Comparison of ENCODE assay signal across 21 mouse cellular contexts in the genomic region with DNA sequence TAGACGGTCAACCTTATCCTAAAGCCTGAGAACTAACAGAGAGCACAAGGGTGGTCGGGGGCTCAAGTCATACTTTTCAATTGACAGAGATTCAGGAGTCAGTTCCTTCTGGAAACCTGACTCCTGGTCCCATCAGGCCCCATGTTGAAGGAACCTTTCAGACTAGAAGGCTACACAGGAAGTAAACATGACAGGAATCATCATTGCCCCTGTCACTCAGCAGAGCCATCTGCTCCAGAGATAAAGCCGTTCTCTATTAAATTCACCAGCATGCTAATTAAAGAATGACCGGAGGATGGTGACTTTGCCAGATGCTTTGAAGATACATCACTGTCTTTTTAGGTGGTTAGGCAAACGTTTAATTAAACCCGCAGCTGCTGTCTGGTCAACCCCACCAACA. TPM values are rescaled to one million over a fixed set of nuclear protein-coding genes. Genes with fewer than 3 reads are reported as not detected.
DNase-seq lines count a peak whose midpoint lies in the region; ATAC-seq lines count a peak whose summit lies in the region.
"Had no signal": no experiment of that assay in that cellular context is flagged by ENCODE, and none has a peak within 500 bp of the region (broad histone marks: within the 10 kb centered on the region; RNA-seq: fewer than 3 reads in every experiment).

No protein-coding gene starts in this region.

- H3K4me1 ChIP-seq in midbrain, embryonic 14.5 days (ENCODE audit: control insufficient read depth, insufficient read depth, low read length) = no peaks in the 10 kb centered on the region
- H3K4me1 ChIP-seq in midbrain, embryonic 11.5 days (ENCODE audit: control insufficient read depth, insufficient read depth, low read length) = no peaks in the 10 kb centered on the region
- H3K4me1 ChIP-seq in hindbrain, embryonic 14.5 days (replicated peaks; ENCODE audit: control insufficient read depth, insufficient read depth, low read length) = no peaks in the 10 kb centered on the region
- H3K4me1 ChIP-seq: embryonic facial prominence, embryonic 13.5 days; forebrain, embryonic 12.5 days; heart, embryonic 10.5 days had no signal

- DNase-seq in heart, adult 11 months = peak; percentile 30
- DNase-seq in heart, postnatal 36 days = no peak
- DNase-seq in midbrain, embryonic 14.5 days = peak; percentile 21
- DNase-seq in midbrain, embryonic 11.5 days (ENCODE audit: low spot score, missing footprints) = no peak
- peak; percentile 33 for DNase-seq in hindbrain, embryonic 14.5 days (ENCODE audit: low spot score)
- DNase-seq in retina, embryonic 14.5 days (ENCODE audit: low spot score) = peak; percentile 35
- no peak for DNase-seq in urinary bladder, postnatal 10 days (ENCODE audit: low spot score)
- DNase-seq in gastrocnemius, postnatal 36 days = no peak
- DNase-seq: adrenal gland, adult 2 months; adrenal gland, postnatal 25 days; cerebellum, adult 18-20 months; forebrain, postnatal 0 days; gastrocnemius, adult 2 months; gastrocnemius, postnatal 25 days; heart, adult 18-20 months; heart, postnatal 10 days had no signal

- H3K9me3 ChIP-seq in midbrain, embryonic 14.5 days (ENCODE audit: control insufficient read depth, low read length) = no peaks in the 10 kb centered on the region
- H3K9me3 ChIP-seq in midbrain, embryonic 11.5 days (ENCODE audit: control insufficient read depth, low read length) = no peaks in the 10 kb centered on the region
- H3K9me3 ChIP-seq in hindbrain, embryonic 14.5 days (ENCODE audit: control insufficient read depth, low read length) = no peaks in the 10 kb centered on the region
- H3K9me3 ChIP-seq: embryonic facial prominence, embryonic 13.5 days; forebrain, embryonic 12.5 days; heart, embryonic 10.5 days had no signal

- H3K27me3 ChIP-seq in midbrain, embryonic 14.5 days (ENCODE audit: control insufficient read depth, insufficient read depth, low read length) = no peaks in the 10 kb centered on the region
- no peaks in the 10 kb centered on the region for H3K27me3 ChIP-seq in midbrain, embryonic 11.5 days (ENCODE audit: control insufficient read depth, insufficient read depth, low read length)
- no peaks in the 10 kb centered on the region for H3K27me3 ChIP-seq in hindbrain, embryonic 14.5 days (ENCODE audit: control insufficient read depth, insufficient read depth, low read length)
- H3K27me3 ChIP-seq: embryonic facial prominence, embryonic 13.5 days; forebrain, embryonic 12.5 days had no signal

- no peak overlapping the region for H3K4me3 ChIP-seq in midbrain, embryonic 14.5 days (replicated peaks; ENCODE audit: low read depth, low read length)
- no peak overlapping the region for H3K4me3 ChIP-seq in midbrain, embryonic 11.5 days (ENCODE audit: low read depth, low read length)
- no peak overlapping the region for H3K4me3 ChIP-seq in hindbrain, embryonic 14.5 days (replicated peaks; ENCODE audit: low read length)
- H3K4me3 ChIP-seq: embryonic facial prominence, embryonic 13.5 days; forebrain, embryonic 12.5 days; gastrocnemius, adult 2 months; heart, embryonic 10.5 days had no signal

- no peak overlapping the region for H3K4me2 ChIP-seq in midbrain, embryonic 14.5 days (ENCODE audit: low read length)
- no peak overlapping the region for H3K4me2 ChIP-seq in midbrain, embryonic 11.5 days
- H3K4me2 ChIP-seq in hindbrain, embryonic 14.5 days (replicated peaks) = no peak overlapping the region
- H3K4me2 ChIP-seq: embryonic facial prominence, embryonic 13.5 days; forebrain, embryonic 12.5 days had no signal

- H3K36me3 ChIP-seq in midbrain, embryonic 14.5 days (ENCODE audit: control insufficient read depth, insufficient read depth, low read length) = no peaks in the 10 kb centered on the region
- no peaks in the 10 kb centered on the region for H3K36me3 ChIP-seq in midbrain, embryonic 11.5 days (ENCODE audit: control insufficient read depth, insufficient read depth, low read length)
- H3K36me3 ChIP-seq in hindbrain, embryonic 14.5 days (replicated peaks; ENCODE audit: control insufficient read depth, insufficient read depth) = no peaks in the 10 kb centered on the region
- H3K36me3 ChIP-seq: embryonic facial prominence, embryonic 13.5 days; forebrain, embryonic 12.5 days; heart, embryonic 10.5 days had no signal

- ATAC-seq in midbrain, embryonic 14.5 days (ENCODE audit: low FRiP score, low TSS enrichment) = no peak
- no peak for ATAC-seq in midbrain, embryonic 11.5 days (ENCODE audit: low FRiP score)
- ATAC-seq in hindbrain, embryonic 14.5 days (ENCODE audit: low FRiP score) = no peak
- ATAC-seq: forebrain, postnatal 0 days; inflammation-experienced regulatory T-cells, adult 6 months; intestine, postnatal 0 days had no signal

- WGBS in midbrain, embryonic 14.5 days = 61% methylated on average over 6 of the region's 6 CpGs
- WGBS in midbrain, embryonic 11.5 days = 79% methylated on average over 6 of the region's 6 CpGs
- 48% methylated on average over 6 of the region's 6 CpGs for WGBS in hindbrain, embryonic 14.5 days

- no peak overlapping the region for H3K9ac ChIP-seq in midbrain, embryonic 14.5 days (replicated peaks; ENCODE audit: low read length)
- H3K9ac ChIP-seq in midbrain, embryonic 11.5 days (ENCODE audit: low read length) = no peak overlapping the region
- H3K9ac ChIP-seq in hindbrain, embryonic 14.5 days = no peak overlapping the region
- H3K9ac ChIP-seq: embryonic facial prominence, embryonic 13.5 days; forebrain, embryonic 12.5 days; forebrain, postnatal 0 days had no signal

- H3K27ac ChIP-seq in midbrain, embryonic 14.5 days (replicated peaks; ENCODE audit: low read depth, low read length) = no peak overlapping the region
- no peak overlapping the region for H3K27ac ChIP-seq in midbrain, embryonic 11.5 days (ENCODE audit: low read depth, low read length)
- H3K27ac ChIP-seq in hindbrain, embryonic 14.5 days = no peak overlapping the region
- H3K27ac ChIP-seq: embryonic facial prominence, embryonic 13.5 days; forebrain, embryonic 12.5 days; gastrocnemius, adult 2 months; heart, embryonic 10.5 days had no signal

- intact Hi-C loops in heart, postnatal 36 days (cut with DNase I) = no loop called here
- intact Hi-C loops in gastrocnemius, postnatal 36 days (cut with DNase I) = no loop called here

RNA-seq across cellular contexts. Expression of a gene that starts 53.1 kb away (rescaled TPM):
- 1 to 10 TPM; 5.5 to 6.6 TPM for total RNA-seq in heart, postnatal 36 days (2021)
- polyA plus RNA-seq in midbrain, embryonic 14.5 days (2014; fragmentation: Nextera tagmentation; extraction: Ambion mirVana) = 7.9 and 10.0 TPM in 2 replicates
- 8.7 and 9.7 TPM in 2 replicates for polyA plus RNA-seq in midbrain, embryonic 11.5 days (2014; fragmentation: Nextera tagmentation; extraction: Ambion mirVana)
- polyA plus RNA-seq in hindbrain, embryonic 14.5 days (2014; fragmentation: Nextera tagmentation; extraction: Ambion mirVana) = 8.9 and 10.0 TPM in 2 replicates
- 1 to 10 TPM; 2.5 to 2.6 TPM for total RNA-seq in gastrocnemius, postnatal 36 days (2021)

RNA-seq across cellular contexts. Expression of a gene that starts 53.4 kb away (rescaled TPM):
- 10 to 100 TPM in 1 of 2 experiments, 1 to 10 TPM in 1; 7.6 to 11.0 TPM for total RNA-seq in heart, postnatal 36 days (2021)
- polyA plus RNA-seq in midbrain, embryonic 14.5 days (2014; fragmentation: Nextera tagmentation; extraction: Ambion mirVana) = 20.9 and 21.8 TPM in 2 replicates
- 20.7 and 24.1 TPM in 2 replicates for polyA plus RNA-seq in midbrain, embryonic 11.5 days (2014; fragmentation: Nextera tagmentation; extraction: Ambion mirVana)
- 15.0 and 15.9 TPM in 2 replicates for polyA plus RNA-seq in hindbrain, embryonic 14.5 days (2014; fragmentation: Nextera tagmentation; extraction: Ambion mirVana)
- 1 to 10 TPM; 4.5 to 7.4 TPM for total RNA-seq in gastrocnemius, postnatal 36 days (2021)

Comparison
In these comparisons a context has a peak if more than half of its experiments do, and no peak if none do; other contexts are left out.
1. DNase-seq: peak in heart, adult 11 months (single experiment), midbrain, embryonic 14.5 days (single experiment), hindbrain, embryonic 14.5 days (single experiment) and retina, embryonic 14.5 days (single experiment); none in heart, postnatal 36 days (0 of 2), midbrain, embryonic 11.5 days (single experiment), urinary bladder, postnatal 10 days (single experiment) and gastrocnemius, postnatal 36 days (0 of 2).